Mouse (Mus musculus) neural tube, embryonic 12.5 days (tissue): ENCODE measurements around the gene Aqp6. TPM values are rescaled to one million over a fixed set of nuclear protein-coding genes. Genes with fewer than 3 reads are reported as not detected.
A peak's percentile ranks its signal among the peaks of the same experiment; 100 is the strongest.

Experiments used
- ATAC-seq: fragments of 200-750 bp; cut with Nextera tagmentation; 2 replicates; pipeline ENCODE4 v1.8.0; 2017; ENCODE audit warnings: low read depth, mild to moderate bottlenecking, moderate TSS enrichment, moderate library complexity; ENCODE audit not compliant: low FRiP score
- H3K27ac ChIP-seq: fragments of 300-500 bp; sonication (generic); 2 replicates; pipeline ENCODE4 v1.5.1; 2016
- H3K27me3 ChIP-seq: fragments of 300-500 bp; sonication (generic); replicated peaks from 2 replicates; pipeline ENCODE4 v1.6.1; 2016; ENCODE audit warnings: mild to moderate bottlenecking
- H3K36me3 ChIP-seq: fragments of 300-500 bp; sonication (generic); 2 replicates; pipeline ENCODE4 v1.6.1; 2016; ENCODE audit warnings: mild to moderate bottlenecking
- H3K4me1 ChIP-seq: fragments of 300-500 bp; sonication (generic); 2 replicates; pipeline ENCODE4 v1.6.1; 2016
- H3K4me2 ChIP-seq: fragments of 300-500 bp; sonication (generic); replicated peaks from 2 replicates; pipeline ENCODE4 v1.6.1; 2016; ENCODE audit warnings: mild to moderate bottlenecking
- H3K4me3 ChIP-seq: fragments of 300-500 bp; sonication (generic); 2 replicates; pipeline ENCODE4 v1.5.1; 2016
- H3K9ac ChIP-seq: fragments of 300-500 bp; sonication (generic); 2 replicates; pipeline ENCODE4 v1.6.1; 2016; ENCODE audit warnings: mild to moderate bottlenecking
- H3K9me3 ChIP-seq: fragments of 300-500 bp; sonication (generic); 2 replicates; pipeline ENCODE4 v1.6.1; 2016; ENCODE audit warnings: mild to moderate bottlenecking
- WGBS: fragments of 180-500 bp; shearing (Covaris S2); methylation state at CpG from one replicate; pipeline ENCODE4 v1.1.7; 2016; 5-methylcytosine and 5-hydroxymethylcytosine counted together
- polyA plus RNA-seq: library from polyadenylated mRNA; unstranded; fragments of >200 nt; fragmentation: Nextera tagmentation; extraction: Ambion mirVana; gene quantifications from 2 replicates; pipeline ENCODE4 v1.2.1, GENCODE M21; 2016

The Aqp6 gene
- polyA plus RNA-seq = 0.60 and 1.1 TPM in 2 replicates

DNA sequence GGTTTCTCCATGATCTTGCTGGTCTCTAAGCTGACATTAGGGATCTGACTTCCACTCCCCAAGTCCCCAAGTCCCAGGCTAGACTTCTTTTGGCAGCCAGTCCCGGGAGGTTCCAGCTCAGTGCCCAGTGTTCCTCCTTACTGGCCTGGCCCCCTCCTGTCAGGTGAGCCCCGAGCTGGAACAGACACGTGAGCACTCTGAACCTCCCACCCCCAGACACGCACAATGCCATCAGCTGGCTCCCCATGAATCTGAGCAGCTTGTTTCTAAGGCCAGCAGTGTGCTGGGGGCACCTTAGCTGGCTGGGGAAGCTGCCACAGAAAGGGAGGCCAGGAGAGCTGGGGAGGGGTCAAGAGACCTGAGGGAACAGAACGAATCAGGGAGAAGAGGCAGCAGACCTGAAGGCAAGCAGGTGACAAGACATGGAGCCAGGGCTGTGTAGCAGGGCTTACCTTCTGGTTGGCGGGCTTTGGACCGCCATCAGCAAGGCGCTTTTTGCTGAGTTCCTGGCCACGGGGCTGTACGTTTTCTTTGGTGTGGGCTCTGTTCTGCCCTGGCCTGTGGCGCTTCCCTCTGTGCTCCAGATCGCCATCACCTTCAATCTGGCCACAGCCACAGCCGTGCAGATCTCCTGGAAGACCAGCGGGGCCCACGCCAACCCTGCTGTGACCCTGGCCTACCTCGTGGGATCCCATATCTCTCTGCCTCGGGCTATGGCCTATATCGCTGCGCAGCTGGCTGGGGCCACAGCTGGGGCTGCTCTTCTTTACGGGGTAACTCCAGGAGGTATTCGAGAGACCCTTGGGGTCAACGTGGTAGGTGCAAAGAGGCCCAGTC, at the start of gene Aqp6:
Aqp6 (plus strand) TSS at position 415 of the 837 bp plus-strand sequence.
- Histone ChIP-seq H3K9ac (peak within 1 kb of the TSS; percentile 35; the same call in 1 of the 2 replicates), H3K9me3 (no peaks in the 10 kb centered on the region), H3K27me3 (no peaks in the 10 kb centered on the region), H3K4me1 (peaks cover 47% of the 10 kb centered on the region), H3K36me3 (no peaks in the 10 kb centered on the region), H3K4me2 (peak within 1 kb of the TSS; percentile 18; the same call in 1 of the 2 replicates), H3K4me3 (no peak within 1 kb of the TSS), H3K27ac (peak within 1 kb of the TSS; percentile 13; the same call in 1 of the 2 replicates)
- no peak for ATAC-seq
- 58% methylated on average over 22 of the region's 22 CpGs for WGBS

- H3K27ac ChIP-seq = no peak overlapping the region
- no peak for ATAC-seq
- 79% methylated on average over 6 of the region's 6 CpGs for WGBS
Observed at GRCm38 (mm10) chr15:99553767-99554166, 47.4 kb upstream of the Aqp6 start.

DNA sequence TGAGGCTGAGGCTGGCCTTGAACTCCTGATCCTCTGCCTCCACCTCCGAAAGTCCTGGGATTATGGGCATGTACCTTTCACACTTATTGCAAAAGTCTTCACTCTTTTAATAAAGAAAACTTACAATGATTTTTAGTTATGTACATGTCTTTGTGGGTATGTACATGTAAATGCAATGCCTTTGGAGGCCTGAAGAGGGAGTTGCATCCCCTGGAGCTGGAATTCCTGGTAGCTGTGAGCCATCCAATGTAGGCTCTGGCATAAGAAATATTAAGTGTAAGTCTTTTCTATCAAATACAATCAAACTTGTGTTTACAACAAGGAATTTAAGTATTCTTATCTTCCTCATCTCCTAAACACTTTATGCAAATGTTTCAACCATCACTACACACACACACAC, 42.3 kb upstream of the Aqp6 start:
- Histone ChIP-seq H3K36me3 (no peaks in the 10 kb centered on the region), H3K9ac (no peak overlapping the region), H3K9me3 (no peaks in the 10 kb centered on the region), H3K27me3 (no peaks in the 10 kb centered on the region), H3K4me3 (no peak overlapping the region), H3K27ac (no peak overlapping the region), H3K4me1 (no peaks in the 10 kb centered on the region), H3K4me2 (no peak overlapping the region)
- WGBS = 84% methylated on average over 1 of the region's 1 CpGs
- no peak for ATAC-seq

More at GRCm38 (mm10) chr15:99553767-99554166, 47.4 kb upstream of the Aqp6 start:
- Histone ChIP-seq H3K4me3 (no peak overlapping the region), H3K4me2 (no peak overlapping the region), H3K9me3 (no peaks in the 10 kb centered on the region), H3K9ac (no peak overlapping the region), H3K4me1 (no peaks in the 10 kb centered on the region), H3K36me3 (no peaks in the 10 kb centered on the region), H3K27me3 (no peaks in the 10 kb centered on the region)

GRCm38 (mm10) chr15:99560246-99560645, 41.0 kb upstream of the Aqp6 start:
- H3K4me3 ChIP-seq = no peak overlapping the region
- H3K9me3 ChIP-seq = no peaks in the 10 kb centered on the region
- WGBS = 81% methylated on average over 10 of the region's 10 CpGs
- H3K27ac ChIP-seq = no peak overlapping the region
- no peak for ATAC-seq
- no peaks in the 10 kb centered on the region for H3K27me3 ChIP-seq
- no peak overlapping the region for H3K9ac ChIP-seq
- H3K36me3 ChIP-seq = no peaks in the 10 kb centered on the region
- H3K4me1 ChIP-seq = no peaks in the 10 kb centered on the region
- no peak overlapping the region for H3K4me2 ChIP-seq

DNA sequence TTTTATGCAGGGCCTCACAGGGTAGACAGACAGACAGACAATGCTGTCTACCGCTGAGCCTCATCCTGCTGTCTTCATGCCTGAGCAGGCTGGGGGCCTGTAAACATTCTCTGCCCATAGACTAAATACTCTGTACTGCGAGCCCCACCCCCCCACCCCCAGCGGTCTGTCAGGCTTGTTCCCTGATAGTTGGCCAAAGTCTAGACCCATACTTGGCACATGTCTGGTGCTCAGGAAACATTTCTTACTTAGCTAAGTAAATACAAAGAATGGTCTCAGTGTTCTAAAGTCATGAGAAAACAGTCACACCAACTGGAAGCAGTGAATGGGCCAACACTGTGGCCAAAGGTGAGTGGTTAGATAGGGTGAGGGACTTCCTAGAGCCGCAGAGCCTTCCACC, 33.8 kb upstream of the Aqp6 start:
- Histone ChIP-seq H3K4me2 (no peak overlapping the region), H3K9me3 (no peaks in the 10 kb centered on the region), H3K27ac (no peak overlapping the region), H3K36me3 (no peaks in the 10 kb centered on the region), H3K4me1 (0 out of 2 replicates have a peak, but pooled peaks cover 8% of the 10 kb centered on the region), H3K4me3 (no peak overlapping the region), H3K9ac (no peak overlapping the region), H3K27me3 (no peaks in the 10 kb centered on the region)
- ATAC-seq = no peak
- WGBS = 91% methylated on average over 4 of the region's 4 CpGs

GRCm38 (mm10) chr15:99568682-99569081, 32.5 kb upstream of the Aqp6 start:
- ATAC-seq = no peak
- Histone ChIP-seq H3K9me3 (no peaks in the 10 kb centered on the region), H3K4me1 (0 out of 2 replicates have a peak, but pooled peaks cover 8% of the 10 kb centered on the region), H3K9ac (no peak overlapping the region), H3K4me2 (no peak overlapping the region), H3K36me3 (no peaks in the 10 kb centered on the region), H3K4me3 (no peak overlapping the region), H3K27ac (no peak overlapping the region), H3K27me3 (no peaks in the 10 kb centered on the region)
- WGBS = 55% methylated on average over 6 of the region's 6 CpGs

- Histone ChIP-seq H3K9me3 (no peaks in the 10 kb centered on the region), H3K27me3 (no peaks in the 10 kb centered on the region), H3K4me3 (no peak overlapping the region), H3K4me1 (0 out of 2 replicates have a peak, but pooled peaks cover 8% of the 10 kb centered on the region), H3K36me3 (no peaks in the 10 kb centered on the region), H3K27ac (no peak overlapping the region), H3K4me2 (no peak overlapping the region), H3K9ac (no peak overlapping the region)
- no peak for ATAC-seq
- WGBS = 90% methylated on average over 10 of the region's 10 CpGs
Observed at GRCm38 (mm10) chr15:99569123-99569522, 32.1 kb upstream of the Aqp6 start.

GRCm38 (mm10) chr15:99578802-99579485, 22.3 kb upstream of the Aqp6 start, which contains the start of gene Aqp2:
Aqp2 (plus strand) TSS chr15:99579055.
- no peak within 1 kb of the TSS for H3K4me3 ChIP-seq
- WGBS = 87% methylated on average over 26 of the region's 26 CpGs
- H3K9me3 ChIP-seq = no peaks in the 10 kb centered on the region
- H3K9ac ChIP-seq = no peak within 1 kb of the TSS
- ATAC-seq = no peak
- no peak within 1 kb of the TSS for H3K27ac ChIP-seq
- no peak within 1 kb of the TSS for H3K4me2 ChIP-seq
- no peaks in the 10 kb centered on the region for H3K36me3 ChIP-seq
- H3K27me3 ChIP-seq = peaks cover 46% of the 10 kb centered on the region
- H3K4me1 ChIP-seq = peaks cover 10% of the 10 kb centered on the region

DNA sequence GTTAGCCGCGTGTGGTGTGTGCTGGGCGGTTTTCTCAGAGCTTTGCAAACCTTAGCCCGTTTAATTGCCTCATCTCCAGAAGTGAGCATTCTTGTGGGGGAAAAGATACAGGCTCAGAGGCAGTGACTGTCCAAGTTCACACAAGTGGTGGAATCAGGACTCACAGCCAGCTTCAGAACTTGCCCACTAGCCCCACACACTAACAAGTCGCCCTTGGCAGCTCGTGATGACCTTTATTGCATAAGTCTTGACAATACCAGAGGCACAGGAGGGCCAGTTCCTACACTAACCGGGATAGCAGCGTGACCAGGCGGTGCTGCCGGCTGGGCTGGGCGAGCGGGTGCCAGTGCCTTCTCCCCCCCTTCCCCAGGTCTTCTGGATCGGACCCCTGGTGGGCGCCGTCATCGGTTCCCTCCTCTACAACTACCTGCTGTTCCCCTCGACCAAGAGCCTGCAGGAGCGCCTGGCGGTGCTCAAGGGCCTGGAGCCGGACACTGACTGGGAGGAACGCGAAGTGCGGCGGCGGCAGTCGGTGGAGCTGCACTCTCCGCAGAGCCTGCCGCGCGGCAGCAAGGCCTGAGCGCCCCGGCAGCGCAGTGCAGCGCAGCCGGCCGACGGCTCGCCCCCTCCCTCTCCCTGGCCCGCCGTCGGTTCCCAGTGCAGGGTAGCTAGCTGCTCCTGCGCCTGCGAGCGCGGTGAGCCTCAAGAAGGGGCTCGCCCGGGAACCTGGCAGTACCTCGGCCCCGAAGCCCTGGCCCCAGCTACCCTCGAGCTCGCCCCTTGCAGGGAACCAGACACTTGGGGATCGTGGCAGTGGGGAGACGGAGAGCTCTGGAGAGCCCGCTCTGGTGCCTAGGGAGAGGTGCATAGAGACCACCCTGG, 17.5 kb upstream of the Aqp6 start:
- H3K9ac ChIP-seq = peak overlapping the region; percentile 51
- H3K9me3 ChIP-seq = no peaks in the 10 kb centered on the region
- H3K4me2 ChIP-seq = peak overlapping the region; percentile 58
- ATAC-seq = peak; percentile 29; the same call in 1 of the 2 replicates
- H3K27ac ChIP-seq = no peak overlapping the region
- peaks cover 94% of the 10 kb centered on the region for H3K27me3 ChIP-seq
- 2% methylated on average over 53 of the region's 54 CpGs for WGBS
- H3K36me3 ChIP-seq = no peaks in the 10 kb centered on the region
- peaks cover 21% of the 10 kb centered on the region for H3K4me1 ChIP-seq
- H3K4me3 ChIP-seq = peak overlapping the region; percentile 23

DNA sequence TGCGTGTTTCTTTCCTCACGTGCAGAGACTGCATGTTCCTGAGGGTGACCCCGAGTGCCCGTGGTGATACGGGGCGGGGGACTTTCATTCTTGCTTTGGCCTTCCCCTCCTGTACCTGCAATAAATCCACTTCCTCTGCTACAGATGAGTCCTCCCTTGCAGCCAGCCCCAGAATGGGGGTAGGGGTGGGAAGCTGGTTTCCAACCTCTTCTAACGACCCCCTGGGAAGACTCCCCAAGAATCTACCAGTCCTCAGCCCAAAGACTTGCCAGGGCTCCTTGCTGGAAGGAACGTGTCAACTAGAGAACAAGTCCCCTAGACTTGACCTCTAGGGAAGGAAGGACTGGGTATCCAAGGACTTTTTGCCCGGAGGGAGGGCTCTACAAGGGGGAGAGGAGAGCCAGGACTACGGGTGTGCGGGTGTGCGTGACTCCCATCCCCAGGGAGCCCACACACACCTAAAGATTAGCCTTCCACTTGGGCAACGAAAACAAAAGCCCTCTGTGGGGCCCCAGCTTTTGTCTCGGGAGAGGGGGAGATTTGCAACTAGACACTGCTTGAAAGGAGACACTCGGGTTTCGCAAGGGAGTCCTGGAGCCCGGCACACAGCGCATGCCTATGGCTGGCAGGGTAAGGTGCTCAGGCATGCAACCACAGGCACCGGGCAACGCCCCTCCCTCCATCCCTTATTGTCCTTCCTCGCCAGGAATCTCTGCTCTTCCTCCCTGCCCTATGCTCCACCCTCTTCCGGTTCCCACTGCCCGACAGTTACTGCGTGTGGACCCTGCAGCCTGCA, 16.6 kb upstream of the Aqp6 start:
- under 1% methylated on average over 24 of the region's 24 CpGs for WGBS
- no peaks in the 10 kb centered on the region for H3K9me3 ChIP-seq
- peak overlapping the region; percentile 23; the same call in 1 of the 2 replicates for H3K4me3 ChIP-seq
- H3K36me3 ChIP-seq = no peaks in the 10 kb centered on the region
- H3K27ac ChIP-seq = no peak overlapping the region
- H3K4me2 ChIP-seq = peak overlapping the region; percentile 58
- H3K4me1 ChIP-seq = peaks cover 21% of the 10 kb centered on the region
- H3K27me3 ChIP-seq = peaks cover 94% of the 10 kb centered on the region
- no peak overlapping the region for H3K9ac ChIP-seq
- no peak for ATAC-seq

DNA sequence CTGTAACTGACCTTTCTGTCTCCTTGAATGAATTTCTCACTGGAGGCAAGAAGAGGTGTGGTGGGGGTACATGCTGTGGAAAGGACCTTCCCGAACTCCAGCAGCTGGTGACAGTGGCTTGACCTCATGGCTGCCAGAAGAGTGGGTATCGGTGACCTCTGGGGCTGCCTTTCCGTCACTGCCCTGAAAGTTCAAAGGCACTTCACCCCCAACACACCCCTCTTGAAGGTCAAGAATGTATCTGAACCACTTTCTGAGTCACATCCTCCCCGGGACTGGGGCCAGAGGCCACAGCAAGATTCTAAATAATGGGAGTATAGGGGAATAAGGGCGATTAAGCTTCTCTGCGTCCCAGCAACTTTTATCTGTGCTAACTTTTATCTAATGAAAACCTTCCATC, 15.5 kb upstream of the Aqp6 start:
- H3K36me3 ChIP-seq = no peaks in the 10 kb centered on the region
- H3K4me1 ChIP-seq = peaks cover 27% of the 10 kb centered on the region
- H3K4me3 ChIP-seq = no peak overlapping the region
- H3K9me3 ChIP-seq = no peaks in the 10 kb centered on the region
- H3K4me2 ChIP-seq = no peak overlapping the region
- no peak for ATAC-seq
- H3K27ac ChIP-seq = no peak overlapping the region
- H3K27me3 ChIP-seq = peaks cover 96% of the 10 kb centered on the region
- no peak overlapping the region for H3K9ac ChIP-seq
- WGBS = 73% methylated on average over 6 of the region's 6 CpGs
